Mouse (Mus musculus) kidney, embryonic 14.5 days (tissue): ENCODE results near the gene Pcdh9. TPM values are rescaled to one million over a fixed set of nuclear protein-coding genes. Genes with fewer than 3 reads are reported as not detected.

Experiments
- ATAC-seq: fragments of 200-750 bp; cut with Nextera tagmentation; 2 replicates; pipeline ENCODE4 v1.8.0; 2017; ENCODE audit warnings: moderate number of reproducible peaks, mild to moderate bottlenecking, moderate TSS enrichment, moderate library complexity; ENCODE audit not compliant: low FRiP score, low TSS enrichment
- H3K27ac ChIP-seq: fragments of 300-500 bp; sonication (generic); 2 replicates; pipeline ENCODE4 v1.5.1; 2014; ENCODE audit warnings: low read depth, mild to moderate bottlenecking, low read length, moderate library complexity, mixed read lengths
- H3K27me3 ChIP-seq: fragments of 300-500 bp; sonication (generic); 2 replicates; pipeline ENCODE4 v1.6.1; 2014; ENCODE audit warnings: mild to moderate bottlenecking, low read length; ENCODE audit not compliant: control insufficient read depth, insufficient read depth
- H3K36me3 ChIP-seq: fragments of 300-500 bp; sonication (generic); 2 replicates; pipeline ENCODE4 v1.6.1; 2014; ENCODE audit warnings: low read length, mixed read lengths; ENCODE audit not compliant: control insufficient read depth, insufficient read depth
- H3K4me1 ChIP-seq: fragments of 300-500 bp; sonication (generic); 2 replicates; pipeline ENCODE4 v1.6.1; 2014; ENCODE audit warnings: low read length, mixed read lengths; ENCODE audit not compliant: control insufficient read depth, insufficient read depth
- H3K4me2 ChIP-seq: fragments of 300-500 bp; sonication (generic); replicated peaks from 2 replicates; pipeline ENCODE4 v1.6.1; 2014; ENCODE audit warnings: low read depth, mild to moderate bottlenecking, low read length
- H3K4me3 ChIP-seq: fragments of 300-500 bp; sonication (generic); 2 replicates; pipeline ENCODE4 v1.5.1; 2014; ENCODE audit warnings: mild to moderate bottlenecking, low read length
- H3K9ac ChIP-seq: fragments of 300-500 bp; sonication (generic); 2 replicates; pipeline ENCODE4 v1.6.1; 2014; ENCODE audit warnings: low read depth, mild to moderate bottlenecking, low read length, moderate library complexity
- H3K9me3 ChIP-seq: fragments of 300-500 bp; sonication (generic); 2 replicates; pipeline ENCODE4 v1.6.1; 2016; ENCODE audit warnings: low read length; ENCODE audit not compliant: control insufficient read depth
- WGBS: fragments of 180-500 bp; shearing (Covaris S2); extraction: QIAGEN DNeasy Blood & Tissue Kit; methylation state at CpG from one replicate; pipeline ENCODE4 v1.1.7; 2014; 5-methylcytosine and 5-hydroxymethylcytosine counted together
- polyA plus RNA-seq: library from polyadenylated mRNA; unstranded; fragments of >200 nt; fragmentation: Nextera tagmentation; extraction: Ambion mirVana; gene quantifications from 2 replicates; pipeline ENCODE4 v1.2.1, GENCODE M21; 2014

Gene Pcdh9
- polyA plus RNA-seq = 13.8 and 17.7 TPM in 2 replicates

DNA sequence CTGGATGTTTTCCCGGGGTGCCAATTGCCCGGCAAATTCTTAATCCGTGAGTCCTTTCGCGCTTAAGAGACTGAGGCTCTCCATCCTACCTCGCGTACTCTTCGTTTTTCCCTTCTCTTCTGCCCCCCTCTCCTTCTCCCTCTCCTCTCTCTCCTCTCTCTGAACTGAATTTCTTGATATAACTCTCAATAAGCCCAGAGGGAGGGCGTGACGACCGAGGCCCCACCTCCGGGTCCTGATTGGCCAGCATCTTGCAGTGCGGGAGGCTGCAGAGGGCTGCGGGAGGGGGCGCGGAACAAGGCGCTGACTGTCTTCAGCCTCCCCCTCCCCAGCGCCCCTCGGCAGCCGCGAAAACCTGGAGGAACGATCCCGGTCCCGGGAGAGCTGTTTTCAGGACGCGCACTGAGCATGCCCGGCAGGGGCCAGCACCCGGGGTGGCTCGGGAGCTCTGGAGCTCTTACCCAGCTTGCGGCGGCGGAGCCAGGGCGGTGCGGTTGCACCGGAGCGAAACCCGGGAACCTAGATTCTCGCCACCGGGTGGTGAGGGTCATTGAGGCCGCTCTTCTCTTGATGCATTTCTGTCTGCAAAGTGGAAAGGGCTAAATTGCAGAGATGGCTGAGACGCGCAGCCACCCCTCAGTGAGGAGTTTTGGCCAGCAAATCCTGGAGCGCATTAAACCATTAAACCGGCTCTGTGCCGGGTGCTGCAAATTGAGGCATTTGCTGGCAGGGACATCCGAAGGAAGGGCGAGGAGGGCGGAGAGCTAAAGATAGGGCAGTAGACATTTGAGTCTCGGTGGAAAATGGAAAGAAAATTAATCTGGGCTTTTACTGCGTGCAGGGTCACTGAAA, at the start of gene Pcdh9:
TSS of gene Pcdh9 (minus strand) at position 161 of the 852 bp plus-strand sequence.
- H3K4me1 ChIP-seq = 0 out of 2 replicates have a peak, but pooled peaks cover 6% of the 10 kb centered on the region
- no peaks in the 10 kb centered on the region for H3K36me3 ChIP-seq
- peak within 1 kb of the TSS; percentile 51; the same call in 1 of the 2 replicates for H3K9ac ChIP-seq
- under 1% methylated on average over 50 of the region's 50 CpGs for WGBS
- peak within 1 kb of the TSS; percentile 60 for H3K4me3 ChIP-seq
- ATAC-seq = peak; percentile 99
- H3K4me2 ChIP-seq = peak within 1 kb of the TSS; percentile 93
- H3K27me3 ChIP-seq = peaks cover 3% of the 10 kb centered on the region; the same call in 1 of the 2 replicates
- no peaks in the 10 kb centered on the region for H3K9me3 ChIP-seq
- no peak within 1 kb of the TSS for H3K27ac ChIP-seq

DNA sequence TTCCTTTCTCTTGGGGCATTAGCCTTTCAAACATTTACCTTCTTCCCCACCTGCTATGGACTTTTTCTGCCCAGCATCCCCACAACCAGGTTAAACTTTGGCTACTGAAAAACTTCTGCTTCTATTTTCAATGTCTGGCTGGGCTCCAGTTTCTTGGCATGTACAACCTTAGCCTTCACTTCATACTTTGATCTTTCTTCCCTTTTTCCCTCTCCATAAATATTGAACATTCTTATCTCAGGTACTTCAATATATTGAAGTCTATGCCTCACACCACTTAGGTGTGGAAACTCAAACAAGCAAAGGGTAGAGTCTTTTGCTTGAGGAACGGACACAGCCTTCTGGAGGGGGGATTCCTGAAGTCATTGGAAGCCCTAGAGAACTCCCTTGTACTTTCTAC, 16.4 kb upstream of the Pcdh9 start:
- H3K4me1 ChIP-seq = no peaks in the 10 kb centered on the region
- 70% methylated on average over 1 of the region's 1 CpGs for WGBS
- no peak for ATAC-seq

DNA sequence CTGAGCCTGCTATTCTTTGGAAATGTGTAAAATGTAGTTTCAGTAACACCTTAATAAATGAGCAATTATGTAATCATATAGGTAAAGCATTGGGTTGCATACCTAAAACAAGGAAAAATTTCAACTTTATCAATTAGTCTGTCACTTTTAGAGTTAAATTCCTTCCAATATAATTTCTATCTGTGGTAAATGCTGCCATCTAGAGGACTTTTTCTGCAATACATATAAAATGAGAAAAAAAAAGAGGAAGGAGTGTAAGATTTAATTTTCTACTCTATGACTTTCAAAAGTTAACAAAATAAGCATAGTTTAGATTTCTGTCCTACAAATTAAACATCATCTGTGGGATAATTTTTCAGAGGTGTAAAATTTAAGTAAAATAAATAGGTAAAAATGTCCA, 8.1 kb upstream of the Pcdh9 start:
- H3K4me2 ChIP-seq = no peak overlapping the region
- no peaks in the 10 kb centered on the region for H3K36me3 ChIP-seq
- H3K4me1 ChIP-seq = no peaks in the 10 kb centered on the region
- no peak overlapping the region for H3K9ac ChIP-seq
- ATAC-seq = no peak
- H3K4me3 ChIP-seq = no peak overlapping the region
- no peaks in the 10 kb centered on the region for H3K9me3 ChIP-seq
- H3K27me3 ChIP-seq = no peaks in the 10 kb centered on the region
- H3K27ac ChIP-seq = no peak overlapping the region

More for the DNA sequence above, 16.4 kb upstream of the Pcdh9 start:
- no peak overlapping the region for H3K4me2 ChIP-seq
- H3K27ac ChIP-seq = no peak overlapping the region
- no peaks in the 10 kb centered on the region for H3K36me3 ChIP-seq
- no peaks in the 10 kb centered on the region for H3K9me3 ChIP-seq
- H3K4me3 ChIP-seq = no peak overlapping the region
- H3K9ac ChIP-seq = no peak overlapping the region
- no peaks in the 10 kb centered on the region for H3K27me3 ChIP-seq

DNA sequence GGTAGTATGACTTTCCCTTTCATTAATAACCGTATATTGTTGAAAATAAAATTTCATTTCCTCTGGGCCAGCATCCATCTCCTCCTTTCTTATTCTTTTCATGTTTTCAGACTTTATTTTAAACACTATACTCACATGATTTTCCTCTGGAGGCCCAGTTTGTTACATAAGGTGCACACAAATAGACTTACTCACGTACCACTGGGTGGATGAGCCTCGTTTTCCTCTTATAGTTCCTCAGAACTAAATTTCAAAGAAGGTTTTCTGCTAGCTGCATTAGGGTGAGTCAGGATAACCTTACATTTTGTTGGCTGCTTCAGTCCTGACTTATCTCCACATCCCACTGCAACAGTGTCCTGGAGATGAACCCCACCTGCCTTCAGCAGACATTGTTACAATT, 4.7 kb upstream of the Pcdh9 start:
- H3K4me2 ChIP-seq = no peak overlapping the region
- H3K4me1 ChIP-seq = 0 out of 2 replicates have a peak, but pooled peaks cover 6% of the 10 kb centered on the region
- WGBS = 90% methylated on average over 3 of the region's 3 CpGs
- no peak overlapping the region for H3K4me3 ChIP-seq
- H3K27me3 ChIP-seq = peaks cover 3% of the 10 kb centered on the region; the same call in 1 of the 2 replicates
- H3K9ac ChIP-seq = no peak overlapping the region
- H3K9me3 ChIP-seq = no peaks in the 10 kb centered on the region
- no peaks in the 10 kb centered on the region for H3K36me3 ChIP-seq
- ATAC-seq = no peak
- no peak overlapping the region for H3K27ac ChIP-seq

DNA sequence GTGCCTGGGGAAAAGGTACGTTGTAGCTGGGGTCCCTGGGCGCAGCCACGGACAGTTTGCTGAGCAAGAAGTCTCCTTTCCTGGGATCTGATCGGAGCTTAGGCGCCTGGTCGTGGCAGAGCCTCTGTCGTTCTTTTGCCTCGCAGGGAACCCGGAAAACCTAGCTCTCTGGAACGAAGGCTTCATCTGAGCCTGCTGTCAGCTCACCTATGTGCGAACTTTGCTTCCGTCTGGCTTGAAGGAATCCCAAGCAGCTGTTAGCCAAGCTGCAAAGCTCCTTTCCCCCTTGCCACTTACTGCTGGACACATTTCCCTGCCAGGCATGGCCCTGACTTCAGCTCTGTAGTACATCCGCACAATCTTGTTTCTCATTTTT, 880 bp upstream of the Pcdh9 start:
- peak; percentile 2; the same call in 1 of the 2 replicates for ATAC-seq
- no peaks in the 10 kb centered on the region for H3K36me3 ChIP-seq
- WGBS = 1% methylated on average over 13 of the region's 13 CpGs

GRCm38 (mm10) chr14:93889839-93890518, 500 bp downstream of the Pcdh9 start:
- peaks cover 3% of the 10 kb centered on the region; the same call in 1 of the 2 replicates for H3K27me3 ChIP-seq
- peak overlapping the region; percentile 60 for H3K4me3 ChIP-seq
- no peaks in the 10 kb centered on the region for H3K36me3 ChIP-seq
- H3K4me1 ChIP-seq = 0 out of 2 replicates have a peak, but pooled peaks cover 6% of the 10 kb centered on the region
- H3K4me2 ChIP-seq = peak overlapping the region; percentile 93
- H3K9me3 ChIP-seq = no peaks in the 10 kb centered on the region
- H3K9ac ChIP-seq = no peak overlapping the region; the same call in 1 of the 2 replicates
- no peak overlapping the region for H3K27ac ChIP-seq
- WGBS = under 1% methylated on average over 20 of the region's 20 CpGs
- ATAC-seq = no peak

More for the DNA sequence above, 880 bp upstream of the Pcdh9 start:
- no peak overlapping the region for H3K27ac ChIP-seq
- H3K9ac ChIP-seq = peak overlapping the region; percentile 51; the same call in 1 of the 2 replicates
- peaks cover 3% of the 10 kb centered on the region; the same call in 1 of the 2 replicates for H3K27me3 ChIP-seq
- H3K9me3 ChIP-seq = no peaks in the 10 kb centered on the region
- peak overlapping the region; percentile 93 for H3K4me2 ChIP-seq
- 0 out of 2 replicates have a peak, but pooled peaks cover 6% of the 10 kb centered on the region for H3K4me1 ChIP-seq
- peak overlapping the region; percentile 60 for H3K4me3 ChIP-seq

DNA sequence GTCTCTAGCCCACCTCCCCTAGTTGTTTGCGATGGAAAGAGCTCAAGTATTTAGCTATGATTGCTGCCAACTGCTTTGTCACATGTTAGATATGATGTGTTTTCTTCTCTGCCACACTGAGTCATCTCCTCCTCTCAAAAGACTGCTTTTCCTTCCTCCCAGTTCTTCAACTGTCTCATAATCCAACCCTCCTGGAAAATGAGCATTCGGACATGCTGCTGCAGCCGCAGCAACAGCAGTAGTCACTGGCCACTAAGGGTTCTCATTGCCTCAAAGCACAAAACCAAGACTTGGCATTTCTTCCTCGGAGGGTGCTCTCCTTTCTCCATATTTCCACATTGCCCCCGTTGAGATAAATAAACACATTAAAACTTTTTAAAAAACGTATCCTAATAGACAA, 1.2 kb downstream of the Pcdh9 start:
- H3K9me3 ChIP-seq = no peaks in the 10 kb centered on the region
- H3K9ac ChIP-seq = no peak overlapping the region
- peak overlapping the region; percentile 60 for H3K4me3 ChIP-seq
- 0 out of 2 replicates have a peak, but pooled peaks cover 6% of the 10 kb centered on the region for H3K4me1 ChIP-seq
- no peak for ATAC-seq
- no peaks in the 10 kb centered on the region for H3K36me3 ChIP-seq
- H3K27ac ChIP-seq = no peak overlapping the region
- WGBS = 38% methylated on average over 6 of the region's 6 CpGs
- H3K27me3 ChIP-seq = peaks cover 3% of the 10 kb centered on the region; the same call in 1 of the 2 replicates
- H3K4me2 ChIP-seq = peak overlapping the region; percentile 93

- no peak overlapping the region for H3K27ac ChIP-seq
These were observed 2.1 kb downstream of the Pcdh9 start for GRCm38 (mm10) chr14:93888346-93888745.

More at GRCm38 (mm10) chr14:93888346-93888745, 2.1 kb downstream of the Pcdh9 start:
- H3K27me3 ChIP-seq = peaks cover 3% of the 10 kb centered on the region; the same call in 1 of the 2 replicates
- H3K36me3 ChIP-seq = no peaks in the 10 kb centered on the region
- no peaks in the 10 kb centered on the region for H3K9me3 ChIP-seq
- WGBS = 77% methylated on average over 5 of the region's 5 CpGs
- peak overlapping the region; percentile 93; the same call in 1 of the 2 replicates for H3K4me2 ChIP-seq
- no peak overlapping the region for H3K9ac ChIP-seq
- ATAC-seq = no peak
- H3K4me3 ChIP-seq = no peak overlapping the region; the same call in 1 of the 2 replicates
- 0 out of 2 replicates have a peak, but pooled peaks cover 6% of the 10 kb centered on the region for H3K4me1 ChIP-seq
